Mouse (Mus musculus): ENCODE measurements around the gene 4933427I04Rik.
A peak's percentile ranks its signal among the peaks of the same experiment; 100 is the strongest.

4933427I04Rik gene

DNA sequence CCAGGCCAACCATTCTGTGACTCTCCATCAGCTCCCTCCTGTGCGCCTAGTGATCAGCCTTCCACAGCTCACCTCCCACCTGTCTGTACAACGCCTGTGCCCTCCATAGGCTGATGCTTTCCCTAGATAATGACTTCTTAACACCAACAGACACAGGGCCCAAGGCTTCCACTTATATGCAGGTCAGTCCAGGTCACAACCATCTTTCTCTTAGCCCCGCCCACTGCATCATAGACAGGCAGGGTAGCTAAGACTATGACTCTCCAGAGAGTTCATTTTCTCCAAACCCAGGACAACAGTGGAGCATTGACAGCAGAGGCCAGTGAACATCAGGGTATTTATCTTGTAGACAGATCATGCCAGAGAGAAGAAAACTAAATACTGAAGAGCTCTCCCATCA is at the start of gene 4933427I04Rik:
Gene 4933427I04Rik (plus strand): TSS at position 301 of the 400 bp plus-strand sequence.
- no peak for DNase-seq (ENCODE audit: low read depth, low spot score)

DNA sequence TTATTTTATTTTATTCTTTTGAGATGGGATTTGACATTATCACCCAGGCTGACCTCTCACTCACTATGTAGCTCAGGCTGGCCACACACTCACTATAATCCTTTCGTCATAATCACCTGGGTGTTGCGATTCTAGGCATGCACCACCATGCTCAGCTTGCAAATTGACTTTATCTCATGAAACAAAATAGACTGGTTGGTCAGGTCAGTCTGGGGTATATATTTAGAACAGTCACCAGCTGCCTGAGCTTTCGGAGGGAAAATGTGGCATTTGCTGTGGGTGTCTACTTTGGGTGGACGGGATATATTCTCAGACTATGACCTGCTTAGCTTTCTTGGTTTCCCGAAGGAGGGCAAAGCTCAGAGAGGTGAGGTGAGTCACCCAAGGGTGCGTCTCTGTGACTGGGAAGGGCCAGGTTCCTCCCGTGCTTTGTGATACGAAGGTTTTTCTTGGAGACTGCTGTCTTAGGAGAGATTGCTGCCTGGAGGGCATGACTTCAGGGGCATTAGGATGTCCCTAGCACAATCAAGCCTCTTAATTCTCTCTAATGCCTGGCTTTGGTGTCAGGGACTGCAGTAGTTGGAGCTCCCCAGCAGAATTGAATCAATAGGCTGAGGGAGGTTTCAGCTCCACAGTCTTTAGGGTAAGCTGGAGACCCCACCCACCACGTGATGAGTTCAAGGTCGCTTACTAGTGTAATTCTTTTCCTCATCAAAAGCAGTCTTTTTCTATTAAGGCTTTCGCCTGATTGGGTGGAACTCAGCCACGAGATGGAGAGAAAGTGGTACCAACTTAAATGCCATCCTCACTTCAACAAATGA is 48.8 kb upstream of the 4933427I04Rik start:
- no peak for DNase-seq (ENCODE audit: low read depth, low spot score)

DNA sequence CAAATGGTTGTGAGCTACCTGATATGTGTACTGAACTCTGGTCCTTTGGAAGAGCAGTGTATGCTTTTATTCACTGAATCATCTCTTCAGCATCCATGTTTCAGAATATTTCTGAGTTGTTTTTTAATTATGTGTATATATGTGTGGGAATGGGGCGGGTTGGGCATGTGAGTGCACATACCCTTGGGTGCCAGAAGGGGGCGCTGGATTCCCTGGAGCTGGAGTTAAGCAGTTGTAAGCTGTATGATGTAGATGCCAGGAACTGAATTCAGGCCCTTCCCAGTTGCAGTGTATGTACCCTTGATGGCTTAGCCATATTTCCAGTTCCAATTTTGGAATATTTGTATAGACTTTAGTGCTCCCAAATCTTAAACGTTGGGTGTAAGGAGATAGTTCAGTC is 47.0 kb upstream of the 4933427I04Rik start:
- no peak for DNase-seq (ENCODE audit: low read depth, low spot score)

DNA sequence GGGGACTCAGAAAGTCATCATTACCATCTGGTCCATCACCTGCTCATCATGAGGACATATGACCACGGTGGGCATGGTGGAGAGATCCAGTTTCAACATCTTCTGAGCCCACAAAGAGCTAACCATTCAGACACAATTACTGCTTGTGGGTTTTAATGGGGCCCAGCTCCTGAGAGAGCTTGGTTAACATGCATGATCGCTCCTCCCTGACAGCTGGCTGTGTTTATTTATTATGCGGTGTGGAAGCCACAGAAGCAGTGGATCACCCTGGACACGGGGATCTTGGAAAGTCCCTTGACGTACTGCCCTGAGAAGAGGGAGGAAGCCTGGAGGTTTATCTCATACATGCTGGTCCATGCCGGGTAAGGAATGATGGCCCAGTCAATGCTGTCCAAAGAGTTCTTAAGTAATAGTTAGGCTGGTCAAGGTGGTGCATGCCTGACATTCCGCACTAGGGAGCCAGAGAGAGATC is 45.4 kb upstream of the 4933427I04Rik start:
- DNase-seq (ENCODE audit: low read depth, low spot score) = no peak

DNA sequence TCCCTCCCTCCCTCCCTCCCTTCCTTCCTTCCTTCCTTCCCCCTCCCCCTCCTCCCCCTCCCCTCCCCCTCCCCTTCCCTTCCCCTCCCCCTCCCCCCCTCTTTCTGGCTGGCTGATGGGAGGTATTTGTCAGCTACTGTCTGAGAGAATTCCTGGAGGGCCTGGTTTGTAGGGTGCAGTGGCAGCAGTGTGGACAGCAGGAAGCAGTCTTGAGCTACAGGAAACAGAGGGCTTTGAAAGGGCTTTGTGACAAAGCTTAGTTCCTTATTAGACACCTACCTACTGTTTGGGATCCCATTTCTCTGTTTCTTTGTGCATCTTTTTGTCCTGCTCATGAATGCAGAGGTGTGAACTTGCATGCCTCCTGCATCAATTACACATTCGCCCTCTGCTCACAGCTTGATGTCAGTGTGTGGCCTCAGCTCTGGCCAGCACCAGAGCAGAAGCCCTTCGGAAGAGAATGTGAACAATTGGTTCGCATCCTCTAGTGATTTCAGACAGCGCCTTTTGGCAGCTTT is 40.3 kb upstream of the 4933427I04Rik start:
- DNase-seq (ENCODE audit: low read depth, low spot score) = no peak

DNA sequence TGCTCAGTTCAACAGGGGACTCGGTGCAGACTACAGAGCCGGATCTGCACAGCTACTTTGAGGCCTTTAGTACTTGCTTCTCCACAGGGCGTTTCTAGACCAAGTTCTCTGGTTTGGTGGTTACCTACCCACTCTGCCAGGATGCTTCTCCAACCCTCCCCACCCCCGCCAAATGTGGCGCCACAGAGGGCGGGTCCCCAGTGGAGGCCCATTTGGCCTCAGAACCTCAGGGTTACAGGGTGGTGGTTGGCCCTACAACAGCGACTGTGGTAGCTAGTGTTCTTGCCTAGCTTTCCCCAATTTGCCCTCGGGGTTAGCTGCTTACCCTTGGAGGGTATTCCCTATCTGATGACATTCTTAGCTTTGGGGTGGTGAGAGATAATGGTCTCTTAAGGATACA is 17.4 kb upstream of the 4933427I04Rik start:
- no peak for DNase-seq (ENCODE audit: low read depth, low spot score)

DNA sequence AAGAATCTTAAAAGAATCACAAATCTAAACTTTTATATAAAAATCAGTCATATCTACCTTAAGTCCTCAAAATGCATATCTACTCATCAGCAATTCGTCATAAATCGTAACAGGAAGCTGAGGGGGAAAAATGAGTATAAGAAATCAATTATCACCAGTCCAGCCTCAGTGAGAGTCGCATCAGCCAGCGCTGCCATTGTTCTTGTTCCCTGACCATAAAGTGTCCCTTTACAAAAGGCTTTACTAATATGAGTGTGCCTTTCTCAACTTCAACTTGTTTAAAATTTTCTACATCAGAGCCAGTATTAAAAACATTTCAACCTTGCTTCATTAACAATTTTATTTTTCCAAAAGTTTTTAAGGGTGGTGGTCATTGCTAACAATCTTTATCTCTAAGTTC is 2.6 kb upstream of the 4933427I04Rik start:
- no peak for DNase-seq (ENCODE audit: low read depth, low spot score)

DNA sequence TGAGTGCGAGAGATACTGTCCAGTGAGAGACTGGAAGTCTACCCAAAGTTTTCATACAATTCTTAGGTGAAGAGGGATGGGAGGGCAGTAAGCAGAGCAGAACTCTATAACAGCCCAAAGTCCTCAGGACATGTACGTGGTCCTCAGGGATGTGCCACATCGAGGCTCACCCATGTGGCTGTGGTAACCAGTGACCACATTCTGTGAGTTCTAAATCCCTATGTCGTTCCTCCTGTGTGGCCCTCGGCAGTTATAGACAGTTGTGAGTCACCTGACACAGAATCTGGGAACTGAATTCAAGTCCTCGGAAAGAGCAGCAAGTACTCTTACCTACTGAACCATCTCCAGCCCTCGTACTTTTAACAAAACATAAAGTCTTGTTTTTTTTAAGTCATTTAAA is 1.4 kb upstream of the 4933427I04Rik start:
- no peak for DNase-seq (ENCODE audit: low read depth, low spot score)

DNA sequence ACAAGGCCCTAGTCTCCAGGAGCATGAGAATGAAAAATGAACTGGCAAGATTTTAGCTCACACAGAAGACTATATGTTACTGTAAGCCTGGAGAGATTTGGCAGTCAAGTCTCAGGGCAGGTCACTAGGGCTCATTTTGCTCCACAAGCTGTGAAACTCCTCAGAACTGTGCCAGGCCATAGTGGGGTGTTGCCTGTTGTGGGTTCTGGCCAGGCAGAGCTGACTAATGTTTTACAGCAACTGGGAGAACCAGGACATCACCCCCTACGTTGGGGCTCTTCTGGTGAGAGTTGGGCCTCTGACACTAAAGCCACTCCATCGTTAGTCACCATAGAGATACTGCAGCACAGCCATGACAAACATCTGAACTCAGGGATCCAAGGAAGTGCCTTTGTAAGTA is 324 bp downstream of the 4933427I04Rik start:
- DNase-seq (ENCODE audit: low read depth, low spot score) = no peak

DNA sequence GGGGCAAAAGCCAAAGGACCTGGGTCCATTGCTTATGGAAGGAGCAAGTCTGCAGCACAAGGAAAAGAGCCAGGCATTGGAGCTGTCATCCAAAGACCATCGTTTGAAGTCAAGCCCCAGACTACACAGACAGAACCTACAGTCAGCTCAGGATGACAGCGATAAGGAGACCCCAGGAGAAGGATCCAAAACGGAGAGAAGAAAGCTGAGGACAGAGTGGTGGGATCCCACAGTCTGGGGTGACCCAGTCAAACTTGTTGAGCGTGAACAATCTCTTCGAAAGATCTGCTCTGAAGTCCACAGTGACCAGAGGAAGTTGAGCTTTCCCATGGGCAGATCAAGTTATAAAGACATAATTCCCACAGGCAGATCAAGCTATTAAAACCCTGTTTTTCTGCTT is 1.1 kb downstream of the 4933427I04Rik start:
- DNase-seq (ENCODE audit: low read depth, low spot score) = no peak

DNA sequence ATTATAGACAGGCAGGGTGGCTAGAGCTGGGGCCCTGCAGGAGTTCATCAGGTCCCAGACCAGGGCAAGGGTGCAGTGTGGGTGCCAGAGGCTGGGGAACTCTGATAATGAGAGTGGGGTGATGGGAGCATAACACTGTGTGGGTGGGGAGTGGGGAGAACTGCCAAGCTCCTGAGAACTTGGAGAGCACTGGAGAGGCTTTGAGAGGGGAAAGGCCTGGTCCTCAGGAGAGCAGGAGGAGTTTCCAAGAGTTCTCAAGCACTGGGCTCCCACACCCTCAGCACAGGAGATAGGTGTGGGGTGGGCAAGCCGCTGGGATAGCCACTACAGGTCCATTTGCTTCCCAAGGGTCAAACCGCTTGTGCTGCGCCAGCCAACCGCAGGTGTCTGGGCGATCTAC is 34.2 kb downstream of the 4933427I04Rik start:
- no peak for DNase-seq (ENCODE audit: low read depth, low spot score)

DNA sequence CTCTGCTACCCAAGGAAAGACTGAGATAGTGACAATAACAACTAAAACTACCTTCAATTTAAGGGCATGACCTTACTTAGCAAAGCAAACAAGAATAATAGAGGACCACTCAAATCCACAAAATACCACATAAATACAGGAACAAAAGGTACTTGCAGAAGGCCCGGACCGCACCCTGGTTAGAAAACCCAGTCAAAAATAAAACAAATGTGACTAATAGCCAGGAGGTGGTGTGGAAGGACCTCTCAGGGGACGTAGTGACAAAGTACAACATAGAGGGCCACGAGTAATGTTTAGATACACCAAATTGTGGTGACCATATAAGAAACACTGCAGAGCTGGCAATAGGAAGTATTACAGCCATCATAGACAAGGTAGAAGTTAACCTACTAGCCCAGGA is 34.8 kb downstream of the 4933427I04Rik start:
- DNase-seq (ENCODE audit: low read depth, low spot score) = no peak

DNA sequence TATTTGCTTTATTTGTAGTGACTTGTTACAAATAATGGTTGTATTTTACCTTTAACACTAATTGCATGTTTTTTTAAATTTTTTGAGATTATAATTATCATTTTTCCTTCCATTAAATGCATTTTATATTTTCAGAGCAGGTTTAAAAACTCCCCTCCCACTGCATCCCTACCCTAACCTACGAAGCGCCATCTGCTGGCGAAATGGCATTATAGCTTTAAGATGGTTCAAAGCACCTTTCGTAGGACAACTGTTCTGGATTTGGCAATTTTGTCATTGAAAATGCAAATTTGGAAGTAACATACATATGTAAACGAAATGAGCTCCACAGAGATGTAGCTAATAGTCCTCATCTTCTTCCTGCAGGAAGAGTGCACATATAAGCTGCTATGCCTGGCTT is 39.2 kb downstream of the 4933427I04Rik start:
- DNase-seq (ENCODE audit: low read depth, low spot score) = peak; percentile 14

DNA sequence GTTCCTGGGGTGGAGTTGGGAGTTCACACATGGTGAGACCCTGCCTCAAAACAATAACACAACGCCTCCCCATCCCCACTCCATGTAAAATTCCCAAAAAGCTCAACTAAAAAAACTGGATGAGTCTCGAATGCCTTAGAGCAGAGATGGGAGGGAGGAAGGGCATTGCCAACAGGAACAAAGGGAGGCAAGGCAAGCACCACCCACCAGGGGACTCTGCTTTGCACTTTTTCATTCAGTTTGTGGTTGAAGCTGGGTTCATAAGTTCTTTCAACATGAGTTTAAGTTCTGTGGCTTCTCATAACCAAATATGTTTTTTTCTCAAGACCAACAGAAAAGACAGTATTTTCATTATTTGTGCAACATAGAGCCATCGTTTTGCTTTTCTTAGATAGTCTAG is 44.0 kb downstream of the 4933427I04Rik start:
- DNase-seq (ENCODE audit: low read depth, low spot score) = no peak

DNA sequence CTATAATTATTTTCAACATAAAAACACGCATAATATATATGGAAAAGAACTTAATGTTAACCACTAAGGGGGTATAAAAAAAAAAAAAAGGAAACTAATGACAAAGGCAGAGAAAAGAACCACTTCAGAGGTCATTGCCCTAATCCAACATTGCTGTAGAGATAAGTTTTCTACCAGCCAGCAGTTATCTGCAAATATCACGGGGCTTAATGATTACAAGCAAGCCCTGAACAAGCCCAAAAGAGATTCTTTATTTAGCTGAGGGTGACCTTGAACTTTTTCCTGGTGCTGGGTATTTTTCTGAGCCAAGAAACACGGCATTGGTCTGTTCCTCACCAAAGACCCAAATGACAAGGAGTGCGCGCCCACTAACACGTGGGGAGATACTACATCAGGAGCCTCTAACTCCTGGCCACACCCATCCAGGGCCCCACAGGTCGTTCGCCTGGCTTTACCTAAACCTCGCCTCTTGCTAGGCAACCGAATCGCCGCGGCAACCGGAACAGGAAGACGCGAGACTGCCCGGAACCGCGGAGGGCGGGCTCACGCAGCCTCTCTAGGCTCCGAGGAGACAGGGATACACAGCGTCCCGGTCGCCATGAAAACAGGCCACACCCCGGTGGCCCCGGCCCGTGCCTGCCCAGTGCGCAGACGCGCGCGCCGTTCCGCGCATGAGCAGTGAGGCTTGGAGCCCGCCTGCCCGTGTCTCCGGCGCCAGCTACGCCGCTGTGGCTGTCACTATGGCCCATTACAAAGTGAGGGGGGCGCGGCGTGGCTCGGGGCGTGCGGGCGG is 45.0 kb downstream of the 4933427I04Rik start, which contains the start of gene Mycbp:
Gene Mycbp (plus strand): TSS at position 500 of the 793 bp plus-strand sequence.
- peak; percentile 93 for DNase-seq (ENCODE audit: low read depth, low spot score)

DNA sequence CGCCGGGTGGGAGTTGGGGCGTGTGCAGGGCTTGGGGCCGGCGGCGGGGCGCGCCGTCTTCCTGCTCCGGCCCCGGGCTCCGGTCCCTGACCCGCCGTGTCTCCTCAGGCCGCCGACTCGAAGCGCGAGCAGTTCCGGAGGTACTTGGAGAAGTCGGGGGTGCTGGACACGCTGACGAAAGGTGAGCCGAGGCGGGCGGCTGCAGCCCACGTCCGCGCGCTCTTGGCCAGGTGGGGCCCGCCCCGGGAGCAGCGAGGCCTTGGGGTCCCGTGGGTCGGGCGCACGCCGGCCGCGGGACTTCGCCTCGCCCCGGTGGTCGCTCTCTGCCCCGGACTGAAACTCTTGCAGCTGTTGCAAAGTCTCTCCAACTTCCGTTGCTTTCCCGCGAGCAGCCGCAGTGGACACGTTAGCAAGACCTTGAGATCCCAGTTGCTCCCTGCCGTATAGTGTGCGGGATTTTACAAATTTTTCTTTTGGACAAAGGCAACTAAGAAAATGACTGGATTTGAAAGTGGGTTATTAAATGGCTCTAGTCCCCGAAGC is 45.7 kb downstream of the 4933427I04Rik start:
- no peak for DNase-seq (ENCODE audit: low read depth, low spot score)

DNA sequence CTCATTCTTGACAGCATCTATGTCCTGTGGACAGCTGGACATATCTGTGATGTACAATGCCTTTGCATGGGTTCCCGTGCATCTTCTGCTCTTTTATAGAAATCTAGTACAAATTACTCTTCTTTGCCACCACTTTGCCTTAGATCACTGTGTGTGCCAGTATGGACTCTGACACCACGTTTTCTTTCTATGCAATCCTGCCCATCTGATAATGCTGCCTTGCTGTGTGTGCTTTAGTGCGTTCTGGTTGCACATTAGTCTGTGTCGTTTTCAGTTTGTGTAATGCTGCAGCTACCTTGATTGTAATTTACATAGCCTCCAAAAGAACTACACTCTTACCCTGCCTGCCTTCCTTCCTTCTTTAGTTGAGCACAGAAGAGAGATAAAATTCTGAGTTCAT is 52.0 kb downstream of the 4933427I04Rik start:
- no peak for DNase-seq (ENCODE audit: low read depth, low spot score)

DNA sequence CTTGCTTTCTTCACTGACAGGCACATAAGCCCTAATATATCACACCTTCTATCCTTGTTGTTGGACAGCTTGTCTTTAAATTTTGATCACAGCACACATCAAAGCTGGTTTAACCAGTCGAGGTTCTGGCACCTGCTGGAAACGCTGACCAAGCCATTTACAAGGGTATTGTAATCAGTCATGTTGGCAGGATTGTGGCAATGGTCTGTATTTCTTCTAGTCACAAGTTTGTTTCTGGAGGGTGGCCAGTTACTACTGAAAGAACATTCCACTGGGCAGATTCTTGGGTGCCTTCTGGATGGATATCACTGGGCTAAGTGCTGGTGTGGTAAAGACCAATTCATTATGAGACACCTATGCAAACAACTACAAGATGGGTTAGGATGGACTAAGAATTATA is 53.0 kb downstream of the 4933427I04Rik start:
- DNase-seq (ENCODE audit: low read depth, low spot score) = no peak

Measured in brain, embryonic 18.5 days (tissue).